Mouse (Mus musculus) neural tube, embryonic 15.5 days (tissue): Measurements from ENCODE around the gene Ankub1. TPM values are rescaled to one million over a fixed set of nuclear protein-coding genes. Genes with fewer than 3 reads are reported as not detected.

Experiments
- ATAC-seq: fragments of 200-750 bp; cut with Nextera tagmentation; 2 replicates; pipeline ENCODE4 v1.8.0; 2017; ENCODE audit warnings: mild to moderate bottlenecking, moderate TSS enrichment, moderate library complexity; ENCODE audit not compliant: low FRiP score
- H3K27ac ChIP-seq: fragments of 300-500 bp; sonication (generic); replicated peaks from 2 replicates; pipeline ENCODE4 v1.5.1; 2015; ENCODE audit warnings: mild to moderate bottlenecking, inconsistent platforms
- H3K27me3 ChIP-seq: fragments of 300-500 bp; sonication (generic); replicated peaks from 2 replicates; pipeline ENCODE4 v1.6.1; 2015; ENCODE audit warnings: inconsistent platforms
- H3K36me3 ChIP-seq: fragments of 300-500 bp; sonication (generic); 2 replicates; pipeline ENCODE4 v1.6.1; 2015; ENCODE audit warnings: inconsistent platforms
- H3K4me1 ChIP-seq: fragments of 300-500 bp; sonication (generic); 2 replicates; pipeline ENCODE4 v1.6.1; 2015; ENCODE audit warnings: inconsistent platforms
- H3K4me2 ChIP-seq: fragments of 300-500 bp; sonication (generic); 2 replicates; pipeline ENCODE4 v1.6.1; 2015; ENCODE audit warnings: inconsistent platforms, mild to moderate bottlenecking, moderate library complexity
- H3K4me3 ChIP-seq: fragments of 300-500 bp; sonication (generic); replicated peaks from 2 replicates; pipeline ENCODE4 v1.5.1; 2015; ENCODE audit warnings: mild to moderate bottlenecking, inconsistent platforms
- H3K9ac ChIP-seq: fragments of 300-500 bp; sonication (generic); replicated peaks from 2 replicates; pipeline ENCODE4 v1.6.1; 2015; ENCODE audit warnings: mild to moderate bottlenecking, inconsistent platforms
- H3K9me3 ChIP-seq: fragments of 300-500 bp; sonication (generic); replicated peaks from 2 replicates; pipeline ENCODE4 v1.6.1; 2016; ENCODE audit warnings: inconsistent platforms
- WGBS: fragments of 180-500 bp; shearing (Covaris S2); methylation state at CpG from one replicate; pipeline ENCODE4 v1.1.7; 2015; ENCODE audit warnings: mixed read lengths; 5-methylcytosine and 5-hydroxymethylcytosine counted together
- microRNA-seq: library from miRNA; unstranded; fragments of <30 nt; microRNA quantifications from one replicate; pipeline ENCODE4, GENCODE M21; 2017
- polyA plus RNA-seq: library from polyadenylated mRNA; unstranded; fragments of >200 nt; fragmentation: Nextera tagmentation; extraction: Ambion mirVana; gene quantifications from 2 replicates; pipeline ENCODE4 v1.2.1, GENCODE M21; 2015

Gene Ankub1
- polyA plus RNA-seq, 1 experiment from 2014 or later = 0.17 TPM

- H3K27me3 ChIP-seq = no peaks in the 10 kb centered on the region
- no peaks in the 10 kb centered on the region for H3K4me1 ChIP-seq
- no peaks in the 10 kb centered on the region for H3K36me3 ChIP-seq
- H3K9me3 ChIP-seq = no peaks in the 10 kb centered on the region
- no peak for ATAC-seq
- no peak overlapping the region for H3K27ac ChIP-seq
- 77% methylated on average over 3 of the region's 3 CpGs for WGBS
- no peak overlapping the region for H3K4me2 ChIP-seq
- H3K9ac ChIP-seq = no peak overlapping the region
- H3K4me3 ChIP-seq = no peak overlapping the region
Observed at GRCm38 (mm10) chr3:57634763-57635487, 57.7 kb downstream of the Ankub1 start.

DNA sequence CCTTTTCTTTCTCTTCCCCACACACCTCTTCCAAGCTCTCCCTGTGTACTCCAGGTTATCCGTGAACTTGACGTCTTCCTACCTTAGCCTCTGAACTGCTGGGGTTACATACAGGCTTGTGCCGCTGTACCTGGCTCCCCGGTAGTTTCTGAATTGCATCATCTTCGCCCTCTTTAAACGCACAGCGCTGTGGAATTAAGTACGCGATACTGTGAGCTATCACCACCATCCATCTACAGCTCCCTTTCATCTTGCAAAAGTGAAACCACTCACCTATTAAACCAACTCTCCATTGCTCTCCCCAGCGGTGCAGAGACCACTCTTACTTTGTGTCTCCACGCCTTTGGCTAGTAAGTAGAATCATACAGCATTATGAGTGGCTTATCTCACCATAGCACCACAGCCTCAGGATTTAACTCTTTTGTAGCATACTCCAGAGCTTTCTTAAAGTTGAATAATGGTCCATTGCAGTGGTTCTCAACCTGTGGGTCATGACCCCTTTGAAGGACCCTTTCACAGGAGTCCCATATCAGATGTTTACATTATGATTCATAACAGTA is 65.6 kb downstream of the Ankub1 start:
- Histone ChIP-seq H3K4me2 (no peak overlapping the region), H3K4me3 (no peak overlapping the region), H3K27ac (no peak overlapping the region), H3K9me3 (no peaks in the 10 kb centered on the region), H3K9ac (no peak overlapping the region), H3K4me1 (peaks cover 5% of the 10 kb centered on the region), H3K36me3 (no peaks in the 10 kb centered on the region), H3K27me3 (no peaks in the 10 kb centered on the region)
- no peak for ATAC-seq
- WGBS = 83% methylated on average over 11 of the region's 11 CpGs

DNA sequence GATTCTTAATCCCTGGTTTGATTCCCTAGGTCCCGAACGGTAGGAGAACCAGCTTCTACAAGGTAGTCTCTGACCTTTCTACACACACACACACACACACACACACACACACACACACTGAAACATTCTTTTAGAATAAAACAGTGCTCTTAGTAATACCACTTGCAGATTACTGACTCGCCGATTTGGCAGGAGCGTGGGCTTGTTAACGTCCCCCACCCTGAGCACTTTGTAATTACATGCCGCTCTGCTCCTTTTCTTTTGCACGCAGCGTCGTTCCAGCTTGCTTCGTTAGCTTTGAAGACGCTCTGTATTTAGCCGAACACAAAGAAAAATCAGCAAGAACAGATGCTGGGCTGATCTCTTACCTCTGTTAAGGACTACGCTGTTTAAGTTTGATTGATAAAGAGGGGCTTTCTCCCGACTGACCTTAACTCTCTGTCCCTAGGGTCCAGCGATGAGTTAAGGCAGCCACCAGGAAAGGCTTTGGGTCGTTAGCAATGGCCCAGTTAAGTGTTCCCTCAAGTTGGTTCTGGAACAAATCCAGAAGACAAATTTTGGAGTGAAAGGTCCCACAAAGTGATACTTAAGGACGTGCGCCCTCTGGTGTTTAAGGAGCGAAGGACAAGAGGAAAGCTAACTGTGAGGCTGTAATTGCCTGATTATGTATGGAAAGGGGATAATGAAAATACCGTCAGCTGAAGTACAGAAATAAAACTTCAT is 67.2 kb downstream of the Ankub1 start:
- no peaks in the 10 kb centered on the region for H3K9me3 ChIP-seq
- H3K27me3 ChIP-seq = no peaks in the 10 kb centered on the region
- H3K4me3 ChIP-seq = peak overlapping the region; percentile 41
- H3K4me2 ChIP-seq = peak overlapping the region; percentile 76
- 15% methylated on average over 21 of the region's 21 CpGs for WGBS
- H3K4me1 ChIP-seq = peaks cover 5% of the 10 kb centered on the region
- peak overlapping the region; percentile 45 for H3K9ac ChIP-seq
- ATAC-seq = peak; percentile 90
- H3K27ac ChIP-seq = peak overlapping the region; percentile 61
- no peaks in the 10 kb centered on the region for H3K36me3 ChIP-seq

DNA sequence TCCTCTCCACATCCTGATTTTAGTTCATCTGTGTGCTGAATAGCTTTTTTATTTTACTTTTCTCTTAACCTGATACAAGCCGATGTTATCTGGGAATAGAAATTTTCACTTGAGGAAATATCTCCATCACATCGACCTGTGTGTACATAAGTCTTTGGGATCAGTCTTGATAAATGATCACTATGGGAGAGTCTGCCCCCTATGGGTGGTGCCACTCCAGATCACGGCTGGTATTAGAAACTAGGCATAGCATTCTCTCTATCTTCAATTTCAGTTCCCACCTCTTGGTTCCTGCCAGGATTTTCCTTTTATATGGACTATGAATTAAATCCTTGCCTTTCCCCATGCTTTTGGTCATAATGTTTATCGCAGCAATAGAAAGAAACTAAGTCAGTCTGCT is 72.9 kb downstream of the Ankub1 start:
- no peak overlapping the region for H3K27ac ChIP-seq
- no peak overlapping the region for H3K4me3 ChIP-seq
- H3K9me3 ChIP-seq = no peaks in the 10 kb centered on the region
- no peak overlapping the region for H3K9ac ChIP-seq
- H3K4me2 ChIP-seq = no peak overlapping the region
- no peaks in the 10 kb centered on the region for H3K4me1 ChIP-seq
- 74% methylated on average over 4 of the region's 4 CpGs for WGBS
- H3K27me3 ChIP-seq = no peaks in the 10 kb centered on the region
- no peak for ATAC-seq
- no peaks in the 10 kb centered on the region for H3K36me3 ChIP-seq

DNA sequence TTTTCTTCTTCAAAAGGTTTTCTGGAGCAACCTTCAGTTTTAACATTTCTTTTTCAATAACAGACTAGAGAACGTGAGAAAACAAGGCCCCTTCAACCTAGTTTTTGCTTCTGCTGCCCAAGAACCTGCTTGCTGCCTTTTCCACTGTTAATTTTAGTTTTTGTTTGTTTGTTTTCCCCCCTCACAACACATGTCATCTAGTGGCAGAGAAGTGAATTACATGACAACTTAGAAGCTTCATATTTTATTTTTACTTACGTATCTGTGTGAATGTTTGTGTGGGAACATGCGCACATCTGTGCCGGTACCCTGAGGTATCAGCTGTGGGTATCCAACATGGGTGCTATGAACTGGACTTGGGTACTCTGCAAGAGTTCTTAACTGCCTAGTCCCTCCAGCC is 76.9 kb downstream of the Ankub1 start:
- H3K27ac ChIP-seq = no peak overlapping the region
- ATAC-seq = no peak
- no peaks in the 10 kb centered on the region for H3K36me3 ChIP-seq
- no peaks in the 10 kb centered on the region for H3K27me3 ChIP-seq
- H3K9ac ChIP-seq = no peak overlapping the region
- H3K4me2 ChIP-seq = no peak overlapping the region
- H3K4me1 ChIP-seq = no peaks in the 10 kb centered on the region
- H3K4me3 ChIP-seq = no peak overlapping the region
- no peaks in the 10 kb centered on the region for H3K9me3 ChIP-seq
- WGBS = 92% methylated on average over 4 of the region's 4 CpGs

DNA sequence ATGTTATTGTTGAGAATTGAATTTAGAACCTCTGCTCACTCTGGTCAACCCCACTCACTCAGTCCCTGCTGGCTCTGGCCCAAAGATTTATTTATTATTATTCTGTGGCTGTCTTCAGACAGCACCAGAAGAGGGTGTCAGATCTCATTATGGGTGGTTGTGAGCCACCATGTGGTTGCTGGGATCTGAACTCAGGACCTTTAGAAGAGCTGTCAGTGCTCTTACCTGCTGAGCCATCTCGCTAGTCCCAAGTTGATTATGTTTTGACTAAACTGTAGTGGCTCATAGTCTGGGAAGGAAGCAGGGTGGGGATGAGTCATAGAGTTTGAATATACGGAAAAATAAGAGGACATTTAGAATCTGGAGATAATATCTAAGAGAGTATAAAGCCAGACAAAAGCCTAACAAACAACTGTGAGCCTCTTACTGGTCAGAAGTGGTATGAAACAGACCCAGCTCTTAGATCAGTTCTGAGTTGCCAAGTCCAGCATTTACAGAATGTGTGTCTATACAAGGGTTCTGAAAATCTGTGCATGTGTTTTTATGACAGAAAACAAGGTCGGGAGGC is 80.1 kb downstream of the Ankub1 start:
- Histone ChIP-seq H3K4me3 (no peak overlapping the region), H3K27me3 (no peaks in the 10 kb centered on the region), H3K36me3 (no peaks in the 10 kb centered on the region), H3K4me1 (no peaks in the 10 kb centered on the region), H3K9me3 (no peaks in the 10 kb centered on the region), H3K27ac (no peak overlapping the region), H3K4me2 (no peak overlapping the region), H3K9ac (no peak overlapping the region)
- no peak for ATAC-seq
- 84% methylated on average over 3 of the region's 3 CpGs for WGBS

DNA sequence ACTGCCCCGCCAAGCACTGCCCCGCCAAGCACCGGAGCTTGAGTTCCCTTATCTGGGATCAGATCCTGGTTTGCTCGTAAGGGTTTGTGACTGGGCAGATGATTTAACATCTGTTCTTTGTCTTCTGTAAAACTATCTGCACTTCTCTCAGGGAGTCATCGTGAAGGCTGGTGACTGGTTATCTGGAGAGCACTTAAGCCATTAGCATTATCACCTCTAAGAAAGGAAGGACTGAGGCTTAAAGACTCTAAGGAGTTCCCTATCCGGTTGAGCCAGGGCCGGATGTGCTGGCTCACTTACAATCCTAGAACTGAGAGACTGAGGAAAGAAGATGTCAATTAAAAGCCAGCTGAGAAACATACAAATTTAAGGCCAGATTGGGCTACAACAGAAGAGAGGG is 80.8 kb downstream of the Ankub1 start:
- H3K4me2 ChIP-seq = no peak overlapping the region
- H3K36me3 ChIP-seq = no peaks in the 10 kb centered on the region
- 77% methylated on average over 7 of the region's 7 CpGs for WGBS
- no peaks in the 10 kb centered on the region for H3K4me1 ChIP-seq
- no peak overlapping the region for H3K27ac ChIP-seq
- no peaks in the 10 kb centered on the region for H3K27me3 ChIP-seq
- H3K4me3 ChIP-seq = no peak overlapping the region
- no peak overlapping the region for H3K9ac ChIP-seq
- no peak for ATAC-seq
- H3K9me3 ChIP-seq = no peaks in the 10 kb centered on the region

Small RNAs within 50 kb of the gene (microRNA-seq; reads per million reads assigned to microRNA genes)
- gene Mir6377 = not detected

Other genes with a start within 250 kb of the Ankub1 start
- gene Wwtr1, start 116.9 kb downstream of the Ankub1 start, polyA plus RNA-seq = 8.1 and 10.7 TPM in 2 replicates
- gene Commd2, start 41.1 kb downstream of the Ankub1 start, polyA plus RNA-seq = 63.5 and 64.6 TPM in 2 replicates
- gene Rnf13, start 43.3 kb upstream of the Ankub1 start, polyA plus RNA-seq = 87.3 and 91.4 TPM in 2 replicates
- gene Pfn2, start 155.3 kb upstream of the Ankub1 start, polyA plus RNA-seq = 636 and 740 TPM in 2 replicates